Mouse (Mus musculus): Measurements from ENCODE around the gene Thop1. TPM values are rescaled to one million over a fixed set of nuclear protein-coding genes. Genes with fewer than 3 reads are reported as not detected.
A peak's percentile ranks its signal among the peaks of the same experiment; 100 is the strongest.
"Not testable (repeated sequence)": the region's sequence is repeated elsewhere in the genome, so short reads cannot be mapped to it uniquely, and the experiment has no call there.

The Thop1 gene
- polyA plus RNA-seq, 1 experiment from 2014 or later: 58.3 TPM

DNA sequence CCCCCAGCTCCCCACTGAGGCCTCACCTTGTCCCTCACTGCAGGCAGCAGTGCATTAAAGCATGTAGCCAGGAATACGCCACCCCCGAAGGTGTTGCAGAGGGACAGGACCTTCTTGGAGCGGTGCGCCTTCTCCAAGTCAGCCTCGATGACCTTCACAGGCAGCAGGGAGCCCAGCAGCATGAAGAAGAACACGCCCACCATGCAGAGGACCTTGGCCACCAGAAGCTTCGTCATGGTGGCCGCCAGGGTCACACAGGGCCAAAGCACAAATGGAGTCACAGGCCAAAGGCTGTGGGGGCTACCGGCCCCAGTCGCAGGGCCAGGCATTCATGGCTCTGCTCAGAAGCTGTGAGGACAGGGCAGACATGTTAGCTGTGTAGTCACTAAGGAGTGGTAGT, 36.2 kb upstream of the Thop1 start:
- peaks cover 9% of the 10 kb centered on the region for H3K4me1 ChIP-seq
- H3K4me3 ChIP-seq: no peak overlapping the region
- H3K9me3 ChIP-seq: no peaks in the 10 kb centered on the region
- no peak overlapping the region for H3K9ac ChIP-seq (replicated peaks)
- no peak overlapping the region for H3K4me2 ChIP-seq (replicated peaks)
- no peak for ATAC-seq (ENCODE audit: low FRiP score, low read depth)
- H3K27me3 ChIP-seq: no peaks in the 10 kb centered on the region
- no peak overlapping the region for H3K27ac ChIP-seq (replicated peaks)
- WGBS: 85% methylated on average over 10 of the region's 10 CpGs
- peaks cover 41% of the 10 kb centered on the region for H3K36me3 ChIP-seq

DNA sequence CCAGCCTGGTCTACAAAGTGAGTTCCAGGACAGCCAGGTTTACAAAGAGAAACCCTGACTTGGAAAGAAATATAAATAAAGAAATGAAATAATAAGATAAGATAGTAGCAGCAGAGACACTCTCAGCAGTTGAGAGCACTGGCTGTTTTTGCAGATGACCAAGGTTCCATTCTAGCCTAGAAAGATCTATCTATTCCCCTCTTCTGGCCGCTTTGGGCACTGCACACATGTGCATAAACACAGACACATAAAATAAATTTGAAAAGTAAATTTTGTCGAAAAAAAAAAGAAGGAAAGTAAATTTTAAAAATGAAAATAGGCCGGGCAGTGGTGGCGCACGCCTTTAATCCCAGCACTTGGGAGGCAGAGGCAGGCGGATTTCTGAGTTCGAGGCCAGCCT, 33.6 kb upstream of the Thop1 start:
- H3K27ac ChIP-seq (replicated peaks): no peak overlapping the region
- peaks cover 26% of the 10 kb centered on the region for H3K36me3 ChIP-seq
- 81% methylated on average over 7 of the region's 7 CpGs for WGBS
- H3K9ac ChIP-seq (replicated peaks): no peak overlapping the region
- H3K4me1 ChIP-seq: peaks cover 7% of the 10 kb centered on the region; the same call in 1 of the 2 replicates
- H3K9me3 ChIP-seq: no peaks in the 10 kb centered on the region
- no peak overlapping the region for H3K4me2 ChIP-seq (replicated peaks)
- no peak overlapping the region for H3K4me3 ChIP-seq
- ATAC-seq (ENCODE audit: low FRiP score, low read depth): no peak
- H3K27me3 ChIP-seq: no peaks in the 10 kb centered on the region

DNA sequence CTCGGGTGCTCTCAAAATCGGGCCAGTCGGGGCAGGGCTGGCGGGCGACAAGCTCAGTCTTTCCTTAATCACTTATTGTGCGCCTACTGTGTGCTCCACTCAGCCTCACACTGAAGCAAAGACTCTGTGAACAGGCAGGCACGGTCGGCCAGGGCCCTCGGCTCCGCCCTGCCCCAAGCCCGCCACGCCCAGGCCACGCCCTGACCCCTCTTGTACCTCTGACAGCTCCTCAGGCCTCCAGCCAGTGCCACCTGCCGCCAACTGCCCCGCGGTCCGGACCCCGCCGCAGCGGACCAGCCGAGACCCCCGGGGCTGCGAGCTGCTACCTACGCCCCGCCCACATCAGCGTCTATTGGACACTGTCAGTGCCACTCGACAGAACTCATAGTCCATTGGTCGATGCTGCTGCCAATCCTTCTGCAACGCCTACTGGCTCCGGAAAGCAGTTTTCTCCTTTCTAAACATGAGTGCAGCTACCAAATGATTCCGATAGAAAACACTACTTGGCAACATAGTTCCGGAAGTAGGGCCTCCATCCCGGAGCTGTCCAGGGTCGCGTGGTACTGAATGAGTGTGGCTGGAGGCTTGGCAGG, 32.8 kb upstream of the Thop1 start, which contains the start of gene Slc39a3:
Slc39a3 (minus strand) TSS at position 439 of the 593 bp plus-strand sequence.
- Histone ChIP-seq H3K36me3 (peaks cover 18% of the 10 kb centered on the region), H3K9ac (replicated peaks) (peak within 1 kb of the TSS; percentile 83), H3K4me1 (peaks cover 7% of the 10 kb centered on the region; the same call in 1 of the 2 replicates), H3K4me2 (replicated peaks) (peak within 1 kb of the TSS; percentile 63), H3K27me3 (no peaks in the 10 kb centered on the region), H3K4me3 (peak within 1 kb of the TSS; percentile 82), H3K9me3 (no peaks in the 10 kb centered on the region), H3K27ac (replicated peaks) (peak within 1 kb of the TSS; percentile 77)
- ATAC-seq (ENCODE audit: low FRiP score, low read depth): peak; percentile 100
- WGBS: under 1% methylated on average over 34 of the region's 35 CpGs

DNA sequence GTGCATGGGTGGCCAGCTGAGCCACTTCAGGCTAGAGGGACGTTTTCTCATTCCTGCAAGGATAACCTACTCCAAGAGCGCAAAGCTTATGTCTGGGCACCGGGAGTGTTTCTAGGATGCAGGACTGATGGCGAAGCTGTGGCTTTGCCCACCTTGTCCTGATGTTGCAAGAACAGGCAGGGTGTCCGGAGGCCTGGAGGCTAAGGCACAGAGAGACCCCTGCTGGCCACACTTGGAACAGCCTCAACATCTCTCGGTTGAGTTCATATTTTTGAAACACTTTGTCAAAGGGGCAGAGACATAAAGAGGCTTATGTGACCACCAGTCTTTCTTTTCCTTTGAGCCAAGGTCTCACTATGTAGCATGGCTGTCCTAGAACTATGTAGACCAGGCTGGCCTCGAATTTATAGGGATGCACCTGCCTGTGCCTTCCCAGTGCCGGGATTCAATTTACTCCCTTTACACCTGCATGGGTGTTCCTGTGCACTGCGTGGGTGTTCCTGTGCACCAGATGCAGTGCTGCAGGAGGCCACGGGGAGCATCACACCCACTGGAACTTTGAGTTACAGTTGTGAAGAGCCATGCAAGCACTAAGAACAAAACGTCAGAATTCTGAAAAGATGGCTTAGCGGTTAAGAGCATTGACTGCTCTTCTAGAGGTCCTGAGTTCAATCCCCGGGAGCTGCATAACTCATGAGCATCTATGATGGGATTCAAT, 28.2 kb upstream of the Thop1 start:
- H3K36me3 ChIP-seq: peaks cover 41% of the 10 kb centered on the region
- peaks cover 7% of the 10 kb centered on the region; the same call in 1 of the 2 replicates for H3K4me1 ChIP-seq
- H3K9me3 ChIP-seq: no peaks in the 10 kb centered on the region
- ATAC-seq (ENCODE audit: low FRiP score, low read depth): no peak
- no peak overlapping the region for H3K4me3 ChIP-seq
- no peak overlapping the region for H3K9ac ChIP-seq (replicated peaks)
- 35% methylated on average over 13 of the region's 13 CpGs for WGBS
- H3K27ac ChIP-seq (replicated peaks): peak overlapping the region; percentile 30; the same call in 1 of the 2 replicates
- H3K27me3 ChIP-seq: no peaks in the 10 kb centered on the region
- H3K4me2 ChIP-seq (replicated peaks): no peak overlapping the region

GRCm38 (mm10) chr10:81045246-81045645, 24.6 kb upstream of the Thop1 start:
- H3K27me3 ChIP-seq; H3K9ac ChIP-seq (replicated peaks); H3K9me3 ChIP-seq; H3K27ac ChIP-seq (replicated peaks); H3K4me2 ChIP-seq (replicated peaks); H3K4me3 ChIP-seq; ATAC-seq (ENCODE audit: low FRiP score, low read depth); H3K4me1 ChIP-seq: not testable (repeated sequence)
- WGBS: 93% methylated on average over 14 of the region's 14 CpGs
- peaks cover 77% of the 10 kb centered on the region for H3K36me3 ChIP-seq

DNA sequence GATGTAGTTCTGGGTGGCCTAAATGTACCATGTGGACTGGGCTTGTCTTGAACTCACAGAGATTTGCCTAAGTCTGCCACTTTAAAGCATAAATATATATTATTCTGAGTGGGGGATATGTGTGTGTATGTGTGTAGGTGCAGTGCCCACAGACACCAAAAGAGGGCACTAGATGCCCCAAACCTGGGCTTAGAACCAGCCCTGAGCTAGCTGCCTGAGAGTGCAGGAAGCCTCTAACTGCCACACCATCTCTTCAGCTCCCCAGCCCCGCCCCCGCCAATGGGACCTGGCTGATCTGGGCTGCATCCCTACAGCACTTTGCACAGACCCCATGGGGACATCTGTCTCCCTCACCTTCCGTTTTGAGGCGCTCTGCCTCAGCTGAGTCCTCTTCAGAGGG, 19.2 kb upstream of the Thop1 start:
- H3K27ac ChIP-seq (replicated peaks): no peak overlapping the region
- H3K9ac ChIP-seq (replicated peaks): no peak overlapping the region
- no peak overlapping the region for H3K4me3 ChIP-seq
- 90% methylated on average over 4 of the region's 4 CpGs for WGBS
- H3K9me3 ChIP-seq: no peaks in the 10 kb centered on the region
- H3K4me1 ChIP-seq: no peaks in the 10 kb centered on the region
- H3K4me2 ChIP-seq (replicated peaks): no peak overlapping the region
- H3K27me3 ChIP-seq: no peaks in the 10 kb centered on the region
- no peak for ATAC-seq (ENCODE audit: low FRiP score, low read depth)
- peaks cover 77% of the 10 kb centered on the region for H3K36me3 ChIP-seq

- H3K9ac ChIP-seq (replicated peaks): no peak overlapping the region
- no peaks in the 10 kb centered on the region for H3K4me1 ChIP-seq
- no peaks in the 10 kb centered on the region for H3K27me3 ChIP-seq
- H3K27ac ChIP-seq (replicated peaks): no peak overlapping the region
- no peaks in the 10 kb centered on the region for H3K9me3 ChIP-seq
- H3K4me2 ChIP-seq (replicated peaks): no peak overlapping the region
- no peak for ATAC-seq (ENCODE audit: low FRiP score, low read depth)
- WGBS: 93% methylated on average over 6 of the region's 6 CpGs
- H3K4me3 ChIP-seq: no peak overlapping the region
- H3K36me3 ChIP-seq: peaks cover 72% of the 10 kb centered on the region
These were observed 18.7 kb upstream of the Thop1 start for GRCm38 (mm10) chr10:81051133-81051532.

- no peaks in the 10 kb centered on the region for H3K27me3 ChIP-seq
- ATAC-seq (ENCODE audit: low FRiP score, low read depth): no peak
- WGBS: 92% methylated on average over 5 of the region's 5 CpGs
- peaks cover 58% of the 10 kb centered on the region for H3K36me3 ChIP-seq
- no peaks in the 10 kb centered on the region for H3K9me3 ChIP-seq
- no peak overlapping the region for H3K27ac ChIP-seq (replicated peaks)
- H3K4me2 ChIP-seq (replicated peaks): no peak overlapping the region
- no peak overlapping the region for H3K4me3 ChIP-seq
- H3K4me1 ChIP-seq: peaks cover 4% of the 10 kb centered on the region; the same call in 1 of the 2 replicates
- H3K9ac ChIP-seq (replicated peaks): no peak overlapping the region
These were observed 17.3 kb upstream of the Thop1 start for GRCm38 (mm10) chr10:81052577-81052976.

- WGBS: 88% methylated on average over 6 of the region's 6 CpGs
- H3K4me3 ChIP-seq: no peak overlapping the region
- no peak overlapping the region for H3K4me2 ChIP-seq (replicated peaks)
- H3K9me3 ChIP-seq: no peaks in the 10 kb centered on the region
- 0 out of 2 replicates have a peak overlapping the region, but pooled peaks have one; percentile 4 for H3K9ac ChIP-seq (replicated peaks)
- peaks cover 26% of the 10 kb centered on the region for H3K4me1 ChIP-seq
- no peak overlapping the region for H3K27ac ChIP-seq (replicated peaks)
- H3K36me3 ChIP-seq: peaks cover 35% of the 10 kb centered on the region
- no peaks in the 10 kb centered on the region for H3K27me3 ChIP-seq
- ATAC-seq (ENCODE audit: low FRiP score, low read depth): no peak
These were observed 14.7 kb upstream of the Thop1 start for GRCm38 (mm10) chr10:81055169-81055568.

- ATAC-seq (ENCODE audit: low FRiP score, low read depth); H3K4me2 ChIP-seq (replicated peaks); H3K9me3 ChIP-seq; H3K27ac ChIP-seq (replicated peaks); H3K9ac ChIP-seq (replicated peaks); H3K27me3 ChIP-seq; H3K4me3 ChIP-seq: not testable (repeated sequence)
- H3K4me1 ChIP-seq: peaks cover 26% of the 10 kb centered on the region
- peaks cover 28% of the 10 kb centered on the region for H3K36me3 ChIP-seq
- WGBS: 79% methylated on average over 11 of the region's 11 CpGs
These were observed 14.0 kb upstream of the Thop1 start for GRCm38 (mm10) chr10:81055802-81056340.

- H3K4me2 ChIP-seq (replicated peaks): no peak overlapping the region
- no peaks in the 10 kb centered on the region for H3K9me3 ChIP-seq
- H3K27me3 ChIP-seq: no peaks in the 10 kb centered on the region
- H3K36me3 ChIP-seq: peaks cover 11% of the 10 kb centered on the region; the same call in 1 of the 2 replicates
- 93% methylated on average over 23 of the region's 23 CpGs for WGBS
- 0 out of 2 replicates have a peak overlapping the region, but pooled peaks have one; percentile 3 for H3K4me3 ChIP-seq
- ATAC-seq (ENCODE audit: low FRiP score, low read depth): no peak
- H3K9ac ChIP-seq (replicated peaks): peak overlapping the region; percentile 28; the same call in 1 of the 2 replicates
- H3K4me1 ChIP-seq: peaks cover 26% of the 10 kb centered on the region
- no peak overlapping the region for H3K27ac ChIP-seq (replicated peaks)
These were observed 12.3 kb upstream of the Thop1 start for GRCm38 (mm10) chr10:81057406-81058130.
